Mouse (Mus musculus) T-helper 17 cell (primary cell): ENCODE data around the gene Rmi2.

Source experiments
- in situ Hi-C, 2 experiments: fragments of 300-600 bp; cut with MboI, MseI; formaldehyde crosslinking; loops; 1 replicate in 1 of 2; 2 replicates in 1 of 2; pipeline ENCODE4 v1.15.1; 2025; ENCODE audit warnings: high pct_unique_total_duplicates in 2 of 2

The Rmi2 gene

GRCm38 (mm10) chr16:10861408-10861807, 26.5 kb downstream of the Rmi2 start:
- in situ Hi-C loops: loop anchor here in 1 of 2 experiments (10.0 kb wide), 1 partner anchor 447 kb away; the partner anchor contains the start of gene Nubp1

GRCm38 (mm10) chr16:10864833-10865591, 30.2 kb downstream of the Rmi2 start:
- in situ Hi-C loops: loop anchor here (5.0 to 10.0 kb wide), 3 partner anchors 293 to 450 kb away; partner anchors contain the start of gene Nubp1 (in 1 of the 2)

DNA sequence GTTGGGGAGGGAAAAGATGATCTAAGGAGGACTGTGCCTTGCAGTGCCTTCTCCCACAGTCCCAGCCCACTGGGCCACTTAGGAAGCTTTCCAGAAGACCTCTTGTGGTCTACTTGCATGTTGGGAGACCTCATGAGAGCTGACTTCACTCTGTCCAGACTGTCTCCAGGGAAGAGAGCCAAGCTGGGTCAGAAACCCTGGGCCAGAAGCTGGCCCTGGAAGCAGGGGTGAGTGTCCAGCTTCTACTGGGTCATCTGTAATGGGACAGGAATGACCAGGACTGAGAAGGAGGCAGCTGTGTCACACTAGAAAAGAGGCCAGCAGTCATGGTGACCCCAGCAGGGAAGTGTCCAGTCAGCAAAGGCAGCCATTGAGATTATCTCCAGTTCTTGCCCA, 30.7 kb downstream of the Rmi2 start:
- in situ Hi-C loops: loop anchor here (5.0 to 10.0 kb wide), 3 partner anchors 293 to 451 kb away; partner anchors contain the start of gene Nubp1 (in 1 of the 2)

DNA sequence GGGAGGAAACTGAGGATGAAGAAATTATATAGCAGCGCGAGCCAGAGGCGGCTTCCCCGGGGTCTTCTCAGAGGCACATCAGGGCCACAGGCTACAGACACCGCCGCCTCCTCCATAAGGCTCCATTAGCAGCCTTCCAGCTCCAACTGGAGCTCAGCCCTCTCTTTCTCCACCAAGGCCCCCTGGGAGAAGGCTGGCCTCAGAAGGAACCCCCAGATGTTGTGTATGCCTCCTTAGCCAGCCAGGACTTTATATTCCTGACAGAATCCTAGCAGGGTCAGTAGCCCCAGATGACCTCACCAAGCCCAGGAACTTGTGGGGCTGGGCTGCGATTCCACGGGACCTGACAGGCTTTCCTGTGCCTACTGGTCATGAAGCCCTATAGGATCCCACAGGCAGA, 32.0 kb downstream of the Rmi2 start:
- in situ Hi-C loops: loop anchor here (5.0 to 10.0 kb wide), 3 partner anchors 295 to 452 kb away; partner anchors contain the start of gene Nubp1 (in 1 of the 2)

GRCm38 (mm10) chr16:10867501-10867900, 32.6 kb downstream of the Rmi2 start:
- in situ Hi-C loops: loop anchor here (5.0 to 10.0 kb wide), 3 partner anchors 295 to 453 kb away; partner anchors contain the start of gene Nubp1 (in 1 of the 2)

DNA sequence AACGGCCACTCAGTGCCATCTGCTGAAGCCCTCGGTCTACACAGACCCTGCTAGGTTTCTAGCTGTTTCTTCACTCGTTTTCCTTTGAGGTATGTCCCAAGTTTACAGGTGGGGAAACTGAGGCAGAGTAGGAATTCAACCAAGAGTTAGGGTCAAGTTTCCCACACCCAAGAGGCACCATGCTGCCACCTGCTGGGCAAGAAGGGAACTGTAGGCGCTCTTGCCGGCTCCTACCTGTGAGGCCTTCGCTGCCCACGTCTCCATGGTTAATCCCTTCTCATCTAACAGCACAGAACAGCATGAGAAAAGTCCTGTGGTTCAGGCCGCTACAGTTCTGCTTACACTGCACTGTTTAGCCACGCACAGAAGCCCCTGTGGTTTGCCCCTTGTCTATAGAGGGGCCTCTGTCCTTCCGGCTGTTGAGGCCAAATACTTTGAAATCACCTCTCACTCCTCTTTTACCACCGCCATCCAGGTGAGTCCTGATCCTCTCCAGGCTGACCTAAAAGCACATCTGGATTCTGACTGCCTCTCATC, 33.1 kb downstream of the Rmi2 start:
- in situ Hi-C loops: loop anchor here (5.0 to 10.0 kb wide), 3 partner anchors 296 to 453 kb away; partner anchors contain the start of gene Nubp1 (in 1 of the 2)

DNA sequence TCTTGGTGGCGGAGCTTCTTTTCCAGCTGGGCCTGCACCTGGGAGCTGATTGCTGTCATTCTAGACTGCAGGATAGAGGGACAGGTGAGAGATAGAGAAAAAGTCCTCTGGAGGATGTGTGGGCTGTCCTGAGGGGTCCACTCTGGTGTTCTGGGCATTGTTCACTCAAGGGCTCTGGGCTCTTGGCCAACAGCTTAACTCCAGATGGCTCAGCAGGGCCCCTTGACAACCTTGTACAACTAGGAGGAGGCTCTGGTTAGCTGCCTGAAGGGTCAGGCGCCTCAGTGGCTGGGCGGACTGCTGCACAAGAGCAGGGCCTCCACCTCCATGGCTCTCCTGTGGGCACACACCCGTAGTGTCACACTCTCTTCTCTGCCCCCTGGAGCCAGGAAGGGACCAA, 36.1 kb downstream of the Rmi2 start:
- in situ Hi-C loops: no loop called here

GRCm38 (mm10) chr16:10872825-10873360, 38.0 kb downstream of the Rmi2 start:
- in situ Hi-C loops: no loop called here

DNA sequence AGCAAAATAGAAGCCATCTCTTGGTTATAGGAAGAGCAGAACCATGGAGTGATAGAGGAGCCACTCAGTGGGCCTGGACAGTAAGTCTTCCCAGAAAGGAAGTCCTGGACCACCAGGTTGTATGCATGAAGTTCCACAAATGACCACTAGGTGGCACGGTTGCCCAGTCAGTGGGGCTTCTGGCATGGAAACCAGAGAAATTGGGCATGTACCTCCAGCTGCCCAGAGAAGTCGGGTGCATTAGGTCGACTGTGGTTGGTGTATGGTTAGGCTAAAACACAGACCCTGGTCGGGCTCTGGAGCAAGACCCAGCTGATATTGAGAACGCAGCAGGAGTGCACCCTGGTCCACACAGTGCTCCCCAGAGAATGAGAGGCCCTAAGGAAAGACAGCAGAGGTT, 38.8 kb downstream of the Rmi2 start:
- in situ Hi-C loops: no loop called here

GRCm38 (mm10) chr16:10878227-10878626, 43.4 kb downstream of the Rmi2 start:
- in situ Hi-C loops: loop anchor here (5.0 kb wide), 1 partner anchor 154 kb away; no protein-coding TSS in a partner anchor

- in situ Hi-C loops: loop anchor here (5.0 kb wide), 1 partner anchor 153 kb away; no protein-coding TSS in a partner anchor
Measured at GRCm38 (mm10) chr16:10879467-10879866, 44.6 kb downstream of the Rmi2 start.

GRCm38 (mm10) chr16:10881231-10881962, 46.5 kb downstream of the Rmi2 start:
- in situ Hi-C loops: no loop called here

GRCm38 (mm10) chr16:10887436-10887835, 52.6 kb downstream of the Rmi2 start:
- in situ Hi-C loops: no loop called here

DNA sequence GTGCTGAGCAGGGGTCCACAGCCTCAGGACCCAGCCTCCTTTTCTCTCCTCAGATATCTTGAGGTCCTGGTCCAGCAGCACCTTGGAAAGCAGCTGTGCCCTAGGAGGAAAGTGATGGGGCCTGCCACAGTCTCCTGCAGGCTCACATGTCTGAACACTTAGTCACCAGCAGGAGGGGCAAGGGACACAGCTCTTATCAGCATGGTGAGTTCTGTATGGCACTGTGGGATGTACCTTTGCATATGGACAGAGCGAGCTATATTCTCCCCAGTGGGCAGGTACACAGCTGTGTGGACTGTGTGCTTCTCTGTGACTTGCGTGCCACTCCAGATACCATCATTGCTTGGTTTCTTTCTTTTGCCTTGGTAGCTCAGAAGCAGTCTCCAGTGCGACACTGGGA, 55.5 kb downstream of the Rmi2 start:
- in situ Hi-C loops: loop anchor here (10.0 kb wide), 2 partner anchors 504 to 604 kb away; no protein-coding TSS in a partner anchor

DNA sequence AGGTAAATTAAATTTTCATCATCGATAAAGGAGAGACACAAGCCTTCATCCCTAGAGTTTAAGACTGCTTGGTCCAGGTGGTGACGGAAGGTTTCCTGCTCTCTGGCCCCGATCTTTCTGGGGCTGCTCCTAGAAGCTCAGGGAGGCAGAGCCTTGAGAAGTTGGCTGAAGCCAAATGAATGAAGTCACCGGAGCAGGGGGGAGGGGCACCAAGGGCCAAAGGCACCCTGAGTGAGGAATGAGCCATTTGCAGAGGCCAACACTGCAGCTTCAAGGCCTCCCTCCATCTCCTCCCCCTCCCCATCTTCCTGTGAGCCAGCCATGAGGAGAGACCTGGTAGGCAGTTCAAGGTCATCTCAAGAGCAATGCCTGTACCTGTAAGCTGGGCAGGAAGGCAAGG, 58.3 kb downstream of the Rmi2 start:
- in situ Hi-C loops: loop anchor here (10.0 kb wide), 2 partner anchors 502 to 602 kb away; no protein-coding TSS in a partner anchor

DNA sequence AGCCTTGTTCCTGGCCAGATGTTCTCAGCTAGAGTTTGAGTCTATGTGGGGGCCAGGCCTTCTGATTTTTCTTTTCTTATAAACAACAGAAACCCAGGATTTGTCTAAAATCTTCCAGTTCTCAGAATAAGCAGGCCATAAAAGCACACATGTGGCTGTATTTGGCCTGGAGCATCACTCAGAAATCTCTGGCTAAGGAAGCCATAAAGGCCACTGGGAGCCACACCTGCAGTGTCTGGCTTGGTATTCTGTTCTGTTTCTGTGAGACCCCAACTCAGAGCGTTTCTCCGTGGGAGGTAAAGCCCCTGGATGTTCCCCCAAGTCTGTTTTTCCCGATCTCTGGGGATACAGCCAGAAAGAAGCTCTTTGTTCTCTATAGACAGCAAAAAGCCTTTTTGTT, 61.0 kb downstream of the Rmi2 start:
- in situ Hi-C loops: loop anchor here (5.0 to 10.0 kb wide), 3 partner anchors 499 to 599 kb away; no protein-coding TSS in a partner anchor

DNA sequence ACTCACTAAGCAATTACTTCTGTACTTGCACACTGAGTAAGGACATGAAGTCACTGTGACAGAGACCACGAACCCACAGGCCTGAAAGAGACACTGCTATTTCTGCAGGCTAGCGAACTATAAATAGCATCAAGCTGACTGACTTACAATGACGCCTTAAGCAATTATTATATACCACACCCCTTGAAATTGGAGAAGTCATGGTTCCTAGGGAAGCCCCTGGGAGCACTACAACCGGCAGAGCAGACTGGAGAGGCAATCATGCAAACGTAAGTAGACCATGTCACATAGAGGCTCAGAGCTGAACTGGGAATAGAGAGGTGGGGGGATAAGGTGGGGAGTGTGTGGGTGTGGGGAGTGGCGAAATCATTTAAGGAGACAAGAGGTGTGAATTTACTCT, 62.5 kb downstream of the Rmi2 start:
- in situ Hi-C loops: loop anchor here (5.0 to 10.0 kb wide), 3 partner anchors 497 to 597 kb away; no protein-coding TSS in a partner anchor

- in situ Hi-C loops: loop anchor here in 1 of 2 experiments (10.0 kb wide), 1 partner anchor 484 kb away; no protein-coding TSS in a partner anchor
Measured at GRCm38 (mm10) chr16:10900736-10901135, 65.9 kb downstream of the Rmi2 start.

GRCm38 (mm10) chr16:10901956-10902355, 67.1 kb downstream of the Rmi2 start:
- in situ Hi-C loops: loop anchor here in 1 of 2 experiments (10.0 kb wide), 1 partner anchor 483 kb away; no protein-coding TSS in a partner anchor

GRCm38 (mm10) chr16:10902849-10903248, 68.0 kb downstream of the Rmi2 start:
- in situ Hi-C loops: loop anchor here in 1 of 2 experiments (10.0 kb wide), 1 partner anchor 482 kb away; no protein-coding TSS in a partner anchor

GRCm38 (mm10) chr16:10905661-10906113, 70.8 kb downstream of the Rmi2 start:
- in situ Hi-C loops: loop anchor here in 1 of 2 experiments (10.0 kb wide), 1 partner anchor 479 kb away; no protein-coding TSS in a partner anchor
